Mouse (Mus musculus) ES-Bruce4 (cell line): ENCODE measurements around the gene Ing3. TPM values are rescaled to one million over a fixed set of nuclear protein-coding genes. Genes with fewer than 3 reads are reported as not detected.

ENCODE experiments used
- H3K27ac ChIP-seq: 2 replicates; pipeline ENCODE4 v1.5.1; 2012; ENCODE audit warnings: low read length, inconsistent platforms; ENCODE audit not compliant: insufficient read depth
- H3K27me3 ChIP-seq: 2 replicates; pipeline ENCODE4 v1.6.1; 2012; ENCODE audit warnings: mild to moderate bottlenecking, low read length, inconsistent platforms; ENCODE audit not compliant: control insufficient read depth, poor library complexity, insufficient read depth, severe bottlenecking
- H3K36me3 ChIP-seq: 2 replicates; pipeline ENCODE4 v1.6.1; 2012; ENCODE audit warnings: inconsistent platforms, mild to moderate bottlenecking, low read length, moderate library complexity; ENCODE audit not compliant: control insufficient read depth, poor library complexity, insufficient read depth, severe bottlenecking
- H3K4me1 ChIP-seq: one replicate; pipeline ENCODE4 v1.8.1; 2011; ENCODE audit warnings: low read length; ENCODE audit not compliant: control insufficient read depth, insufficient read depth
- H3K4me3 ChIP-seq: 2 replicates; pipeline ENCODE4 v1.5.1; 2011; ENCODE audit warnings: low read depth, mild to moderate bottlenecking, low read length
- H3K9ac ChIP-seq: 2 replicates; pipeline ENCODE4 v1.6.1; 2012; ENCODE audit warnings: low read depth, mild to moderate bottlenecking, inconsistent platforms; ENCODE audit not compliant: poor library complexity, severe bottlenecking
- H3K9me3 ChIP-seq: replicated peaks from 2 replicates; pipeline ENCODE4 v1.6.1; 2012; ENCODE audit warnings: mild to moderate bottlenecking, low read length, inconsistent platforms; ENCODE audit not compliant: control insufficient read depth, poor library complexity, insufficient read depth, severe bottlenecking
- CTCF ChIP-seq: IDR thresholded peaks from one replicate; pipeline ENCODE4 v1.8.1; 2011; ENCODE audit warnings: low read depth, low read length
- EP300 ChIP-seq: IDR thresholded peaks from 2 replicates; pipeline ENCODE4 v1.6.1; 2011; ENCODE audit warnings: low read depth, low read length; ENCODE audit not compliant: insufficient read depth
- POLR2A ChIP-seq: IDR thresholded peaks from one replicate; pipeline ENCODE4 v1.8.1; 2011; ENCODE audit warnings: low read length; ENCODE audit not compliant: insufficient read depth
- polyA plus RNA-seq: library from polyadenylated mRNA; stranded (reverse); fragments of >200 nt; gene quantifications from 2 replicates; pipeline ENCODE4 v1.2.4, GENCODE M21; 2011; ENCODE audit warnings: low read depth; ENCODE audit not compliant: missing spikeins, insufficient read depth, insufficient read length

Ing3 gene
- polyA plus RNA-seq: 24.1 and 26.1 TPM in 2 replicates

DNA sequence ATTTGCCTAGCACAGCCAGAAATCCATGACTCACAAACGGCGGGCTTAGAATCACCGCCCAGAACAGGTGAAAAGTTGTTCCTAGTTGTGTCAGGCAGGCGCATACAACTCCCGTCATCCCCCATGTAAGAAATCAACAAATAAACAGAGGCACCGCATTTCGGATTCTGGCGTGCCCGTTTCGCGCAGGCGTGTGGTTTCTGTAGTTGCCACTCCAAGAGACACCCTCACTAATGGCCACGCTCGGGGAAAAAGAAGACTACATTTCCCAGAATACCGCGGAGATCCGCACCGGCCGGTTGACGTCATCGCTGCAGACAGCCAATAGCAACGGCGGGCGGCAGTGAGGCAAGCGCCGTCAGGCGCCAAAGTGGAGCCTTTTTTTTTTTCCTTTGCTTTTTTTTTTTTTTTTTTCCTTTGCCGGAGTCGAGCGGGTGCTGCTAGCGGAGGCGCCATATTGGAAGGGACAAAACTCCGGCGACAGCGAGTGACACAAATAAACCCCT is at the start of gene Ing3:
Ing3 (plus strand) TSS at position 346 of the 506 bp plus-strand sequence.
- TF ChIP-seq POLR2A (peak; percentile 25), EP300 (no peak)
- peaks cover 7% of the 10 kb centered on the region; the same call in 1 of the 2 replicates for H3K36me3 ChIP-seq
- H3K4me3 ChIP-seq: peak within 1 kb of the TSS; percentile 91
- no peaks in the 10 kb centered on the region for H3K4me1 ChIP-seq
- peak within 1 kb of the TSS; percentile 59 for H3K27ac ChIP-seq
- H3K9ac ChIP-seq: peak within 1 kb of the TSS; percentile 84
- H3K27me3 ChIP-seq: no peaks in the 10 kb centered on the region
- 0 out of 2 replicates have a peak, but pooled peaks cover under 1% of the 10 kb centered on the region for H3K9me3 ChIP-seq

DNA sequence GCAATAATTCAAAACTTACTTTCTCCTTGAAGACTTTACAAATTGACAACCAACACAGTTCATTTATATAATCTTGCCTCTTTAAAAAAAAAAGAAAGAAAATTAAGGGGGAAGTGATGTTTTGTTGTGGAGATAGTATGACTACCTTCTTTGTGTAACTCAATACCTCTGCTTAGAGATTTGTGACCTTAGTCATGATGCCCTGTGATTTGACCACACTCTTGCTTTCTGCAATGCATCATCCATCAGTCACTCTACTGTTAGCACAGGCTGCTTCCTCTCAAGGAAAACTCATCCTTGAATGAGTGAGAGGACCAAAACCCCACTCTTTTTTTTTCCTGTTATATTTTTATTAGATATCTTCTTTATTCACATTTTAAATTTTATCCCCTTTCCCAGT is 39.7 kb upstream of the Ing3 start:
- H3K4me1 ChIP-seq: no peaks in the 10 kb centered on the region
- H3K27ac ChIP-seq: no peak overlapping the region
- TF ChIP-seq CTCF (no peak), POLR2A (no peak), EP300 (no peak)
- no peak overlapping the region for H3K4me3 ChIP-seq
- H3K36me3 ChIP-seq: no peaks in the 10 kb centered on the region
- H3K9ac ChIP-seq: no peak overlapping the region
- H3K27me3 ChIP-seq: no peaks in the 10 kb centered on the region
- H3K9me3 ChIP-seq: no peaks in the 10 kb centered on the region

DNA sequence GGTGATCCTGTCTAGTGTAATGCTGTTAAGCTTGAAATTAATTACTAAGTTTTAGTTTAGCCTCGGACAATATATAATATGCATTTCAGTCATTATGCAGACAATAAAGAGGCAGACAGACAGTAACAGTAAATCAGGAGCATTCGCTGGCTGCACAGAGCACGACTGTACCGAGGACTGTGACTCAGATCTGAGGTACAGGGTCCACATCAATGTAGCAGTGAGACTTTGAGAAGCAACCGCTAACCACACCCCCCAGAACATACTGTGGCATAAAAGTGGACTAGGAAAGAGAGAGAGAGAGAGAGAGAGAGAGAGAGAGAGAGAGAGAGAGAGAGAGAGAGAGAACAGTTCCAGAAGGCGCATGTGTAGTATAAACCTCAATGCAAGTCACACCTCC is 38.6 kb upstream of the Ing3 start:
- H3K9me3 ChIP-seq: no peaks in the 10 kb centered on the region
- H3K4me3 ChIP-seq: no peak overlapping the region
- TF ChIP-seq EP300 (no peak), CTCF (no peak), POLR2A (no peak)
- H3K4me1 ChIP-seq: no peaks in the 10 kb centered on the region
- no peaks in the 10 kb centered on the region for H3K27me3 ChIP-seq
- no peaks in the 10 kb centered on the region for H3K36me3 ChIP-seq
- no peak overlapping the region for H3K27ac ChIP-seq
- no peak overlapping the region for H3K9ac ChIP-seq

DNA sequence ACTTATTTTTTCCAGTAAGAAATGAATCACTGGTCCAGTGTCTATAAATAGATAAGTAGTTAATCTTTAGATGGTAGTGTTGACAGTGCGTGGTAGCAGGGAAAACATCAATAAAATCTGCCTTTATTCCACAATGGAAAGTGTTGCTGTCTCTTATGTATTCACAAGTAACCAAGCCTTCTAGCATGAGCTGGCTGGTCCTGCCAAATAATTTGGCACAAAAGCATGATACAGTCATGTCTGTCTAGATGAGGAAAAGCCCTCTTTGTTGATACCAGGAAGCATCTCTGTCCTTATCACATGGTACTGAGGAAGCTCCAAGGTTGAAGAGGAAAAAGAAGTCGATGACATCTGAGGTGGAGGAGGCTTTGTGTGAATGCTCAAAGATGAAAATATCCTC is 32.8 kb upstream of the Ing3 start:
- H3K36me3 ChIP-seq: no peaks in the 10 kb centered on the region
- no peak for TF ChIP-seq EP300
- no peak for TF ChIP-seq POLR2A
- TF ChIP-seq CTCF: no peak
- no peaks in the 10 kb centered on the region for H3K4me1 ChIP-seq
- H3K9ac ChIP-seq: no peak overlapping the region
- H3K27me3 ChIP-seq: no peaks in the 10 kb centered on the region
- no peak overlapping the region for H3K4me3 ChIP-seq
- no peak overlapping the region for H3K27ac ChIP-seq
- H3K9me3 ChIP-seq: no peaks in the 10 kb centered on the region

DNA sequence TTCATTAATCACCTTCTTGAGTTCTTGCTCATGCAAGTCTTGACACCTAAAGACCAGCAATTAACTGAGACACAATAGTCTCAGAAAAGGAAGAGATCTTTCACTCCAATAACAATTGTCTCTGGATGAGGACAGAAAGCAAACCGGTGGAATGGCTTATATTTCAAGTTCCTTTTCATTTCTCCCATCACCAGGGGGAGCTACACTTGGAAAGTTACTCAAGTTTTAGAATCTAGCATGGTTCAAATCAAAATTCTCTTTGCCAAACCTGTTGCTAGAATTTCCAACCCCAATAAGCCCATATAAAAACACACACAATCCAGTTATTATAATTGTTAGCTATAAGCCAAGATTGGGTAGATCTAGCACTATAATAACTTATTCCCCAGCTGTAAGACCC is 25.2 kb upstream of the Ing3 start:
- no peak overlapping the region for H3K4me3 ChIP-seq
- no peaks in the 10 kb centered on the region for H3K36me3 ChIP-seq
- no peaks in the 10 kb centered on the region for H3K9me3 ChIP-seq
- no peak for TF ChIP-seq CTCF
- no peak for TF ChIP-seq EP300
- TF ChIP-seq POLR2A: no peak
- H3K4me1 ChIP-seq: no peaks in the 10 kb centered on the region
- H3K9ac ChIP-seq: no peak overlapping the region
- no peaks in the 10 kb centered on the region; the same call in 1 of the 2 replicates for H3K27me3 ChIP-seq
- H3K27ac ChIP-seq: no peak overlapping the region

DNA sequence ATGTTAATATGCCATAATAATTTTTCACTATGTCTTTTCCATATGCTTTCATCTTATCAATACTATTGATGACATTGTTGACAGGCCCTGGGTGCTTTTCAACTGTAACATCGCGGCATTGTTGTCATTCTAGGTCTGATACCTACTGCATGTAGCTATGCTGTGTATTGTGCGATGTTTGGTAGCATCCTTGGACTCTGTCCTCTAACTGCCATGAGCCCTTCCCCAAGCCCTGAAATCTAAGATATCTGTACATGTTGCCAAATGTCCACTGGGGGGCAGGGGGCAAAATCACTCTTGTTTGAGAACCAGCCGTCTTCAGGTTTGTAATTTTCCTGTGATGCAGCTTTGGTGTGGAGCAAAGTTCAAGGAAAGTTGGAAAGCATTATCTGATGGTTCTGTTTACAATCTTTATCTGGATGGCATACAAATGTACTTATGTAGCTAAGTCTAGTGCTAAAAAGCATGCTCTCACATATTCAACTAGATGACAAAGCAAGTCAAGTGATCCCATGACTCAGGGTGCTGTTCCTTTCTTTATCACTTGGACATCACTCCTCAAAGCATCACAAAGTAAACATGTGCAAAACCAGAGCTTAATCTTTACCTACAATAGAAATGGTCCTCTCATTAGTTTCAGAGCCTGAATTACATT is 11.3 kb upstream of the Ing3 start:
- Histone ChIP-seq H3K27ac (no peak overlapping the region), H3K4me3 (no peak overlapping the region), H3K27me3 (no peaks in the 10 kb centered on the region), H3K9ac (no peak overlapping the region), H3K4me1 (no peaks in the 10 kb centered on the region), H3K9me3 (no peaks in the 10 kb centered on the region; the same call in 1 of the 2 replicates), H3K36me3 (no peaks in the 10 kb centered on the region)
- no peak for TF ChIP-seq EP300
- no peak for TF ChIP-seq POLR2A
- TF ChIP-seq CTCF: no peak
